Mouse (Mus musculus): Measurements from ENCODE around the gene Leo1. TPM values are rescaled to one million over a fixed set of nuclear protein-coding genes. Genes with fewer than 3 reads are reported as not detected.
A peak's percentile ranks its signal among the peaks of the same experiment; 100 is the strongest.

Gene Leo1
- total RNA-seq (2021) (10 to 100 TPM; 12.4 to 20.4 TPM), polyA plus RNA-seq (2012; rRNA removed) (3.0 and 4.6 TPM in 2 replicates)
- long read RNA-seq, transcript Leo1-201 (12 exons, 2,180 nt): major isoform, 30 of 30 reads
- long read RNA-seq, partial matches to known transcripts: 0 of 30 reads
- long read RNA-seq, other reads (novel, unspliced or antisense): 0 of 30 reads

DNA sequence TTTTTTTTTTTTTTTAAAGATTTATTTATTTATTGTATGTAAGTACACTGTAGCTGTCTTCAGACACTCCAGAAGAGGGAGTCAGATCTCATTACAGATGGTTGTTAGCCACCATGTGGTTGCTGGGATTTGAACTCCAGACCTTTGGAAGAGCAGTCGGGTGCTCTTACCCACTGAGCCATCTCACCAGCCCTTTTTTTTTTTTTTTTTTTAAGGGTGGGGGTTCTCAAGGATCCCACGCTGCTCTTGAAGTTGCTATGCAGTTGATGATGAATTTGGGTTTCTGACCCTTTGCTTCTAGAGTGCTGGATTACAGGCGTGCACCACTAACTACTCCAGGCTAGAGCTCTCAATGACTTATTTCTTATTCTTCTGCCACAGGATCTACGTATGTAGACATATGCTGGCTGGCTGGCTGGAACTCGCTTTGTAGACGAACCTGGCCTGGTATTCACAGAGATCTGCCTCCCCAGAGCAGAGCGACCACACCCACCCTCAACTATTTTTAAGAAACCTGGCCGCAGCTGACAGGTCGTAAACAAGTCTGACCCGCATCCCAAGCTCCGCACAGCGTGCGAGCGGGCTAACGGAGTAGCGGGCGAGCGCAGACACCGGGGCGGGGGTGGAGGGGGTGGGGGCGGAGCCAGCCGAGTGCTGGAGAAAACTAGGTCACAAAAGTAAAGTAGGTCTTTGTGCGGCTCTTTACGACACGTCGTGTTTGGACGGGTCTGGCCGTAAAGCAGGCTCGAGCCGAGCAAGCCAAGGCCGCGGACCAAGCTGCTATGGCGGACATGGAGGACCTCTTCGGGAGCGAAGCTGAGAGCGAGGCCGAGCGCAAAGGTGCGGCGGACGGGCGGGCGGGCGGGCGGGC, at the start of gene Leo1:
Leo1 (plus strand) TSS at position 729 of the 871 bp plus-strand sequence.
- Histone ChIP-seq H3K79me2 (replicated peaks; ENCODE audit: control insufficient read depth, insufficient read depth, low read length) (peaks cover 3% of the 10 kb centered on the region; the same call in 1 of the 2 replicates), H3K4me3 (peak within 1 kb of the TSS; percentile 85), H3K9ac (ENCODE audit: low read depth, low read length) (peak within 1 kb of the TSS; percentile 90), H3K4me1 (ENCODE audit: control insufficient read depth, insufficient read depth, low read length) (peaks cover 4% of the 10 kb centered on the region; the same call in 1 of the 2 replicates), H3K36me3 (ENCODE audit: control insufficient read depth, insufficient read depth, low read length) (no peaks in the 10 kb centered on the region; the same call in 1 of the 2 replicates), H3K27ac (peak within 1 kb of the TSS; percentile 92), H3K27me3 (ENCODE audit: control insufficient read depth, insufficient read depth, low read length) (no peaks in the 10 kb centered on the region)
- peak; percentile 87 to 93 for DNase-seq
- intact Hi-C loops (cut with DNase I): loop anchor here (5.0 kb wide), 1 partner anchor 71 kb away; no protein-coding TSS in a partner anchor
- WGBS: under 1% methylated on average over 43 of the region's 45 CpGs
- TF ChIP-seq CTCF (IDR thresholded peaks at IDR 0.05): no peak
- TF ChIP-seq EP300 (IDR thresholded peaks at IDR 0.05; ENCODE audit: insufficient read depth, low read depth, low read length): peak; percentile 24; the same call in 1 of the 2 replicates
- TF ChIP-seq POLR2A (IDR thresholded peaks at IDR 0.05; ENCODE audit: insufficient read depth, low read depth, low read length): peak; percentile 54; the same call in 1 of the 2 replicates

DNA sequence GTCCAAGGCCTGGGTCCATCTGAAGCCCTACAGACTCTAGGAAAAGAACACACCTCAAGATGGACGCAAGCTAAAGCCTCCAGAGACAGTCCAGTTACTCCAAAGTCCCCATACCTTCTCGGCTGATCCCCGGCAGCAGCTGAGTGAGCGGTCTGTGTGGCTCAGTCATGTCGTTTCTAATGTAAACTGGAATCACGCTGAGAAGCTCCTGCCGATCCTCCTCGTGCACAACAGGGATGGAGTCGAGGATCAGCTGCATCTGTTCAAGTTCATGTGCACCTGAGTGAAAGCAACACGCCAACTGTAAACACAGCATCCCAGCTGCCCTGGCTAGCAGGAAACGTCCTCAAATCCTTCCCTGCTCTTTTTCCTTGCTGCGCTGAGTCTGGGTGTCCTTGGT, 48.1 kb upstream of the Leo1 start:
- no peak overlapping the region for H3K9ac ChIP-seq (ENCODE audit: low read depth, low read length)
- intact Hi-C loops (cut with DNase I): no loop called here
- H3K79me2 ChIP-seq (replicated peaks; ENCODE audit: control insufficient read depth, insufficient read depth, low read length): peaks cover 3% of the 10 kb centered on the region; the same call in 1 of the 2 replicates
- no peaks in the 10 kb centered on the region for H3K27me3 ChIP-seq (ENCODE audit: control insufficient read depth, insufficient read depth, low read length)
- TF ChIP-seq CTCF (IDR thresholded peaks at IDR 0.05) (no peak), POLR2A (IDR thresholded peaks at IDR 0.05; ENCODE audit: insufficient read depth, low read depth, low read length) (no peak), EP300 (IDR thresholded peaks at IDR 0.05; ENCODE audit: insufficient read depth, low read depth, low read length) (no peak)
- H3K27ac ChIP-seq: no peak overlapping the region
- H3K36me3 ChIP-seq (ENCODE audit: control insufficient read depth, insufficient read depth, low read length): peaks cover 2% of the 10 kb centered on the region
- DNase-seq: no peak
- no peak overlapping the region for H3K4me3 ChIP-seq
- 84% methylated on average over 12 of the region's 12 CpGs for WGBS
- H3K4me1 ChIP-seq (ENCODE audit: control insufficient read depth, insufficient read depth, low read length): no peaks in the 10 kb centered on the region

DNA sequence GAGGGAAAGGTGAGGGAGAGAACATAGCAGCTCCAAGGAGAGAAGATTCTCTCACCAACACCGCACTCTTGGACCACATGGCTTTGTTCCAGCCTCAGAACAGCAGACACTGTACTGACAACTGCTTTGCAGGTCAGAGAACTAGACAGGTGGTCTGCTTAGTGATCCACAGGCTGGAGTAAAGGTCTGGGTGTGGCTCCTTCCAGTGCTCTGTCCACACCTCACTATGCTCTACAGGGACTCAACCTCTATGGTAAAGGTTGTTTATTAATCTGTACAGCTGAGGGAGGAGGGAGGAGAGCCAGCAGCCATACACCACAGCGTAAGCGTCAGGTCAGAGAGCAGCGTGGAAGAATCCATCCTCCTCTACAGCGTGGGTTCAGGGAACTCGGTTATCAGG, 45.4 kb upstream of the Leo1 start:
- no peak overlapping the region for H3K9ac ChIP-seq (ENCODE audit: low read depth, low read length)
- H3K4me3 ChIP-seq: no peak overlapping the region
- H3K27me3 ChIP-seq (ENCODE audit: control insufficient read depth, insufficient read depth, low read length): no peaks in the 10 kb centered on the region
- no peak overlapping the region for H3K27ac ChIP-seq
- DNase-seq: no peak
- H3K4me1 ChIP-seq (ENCODE audit: control insufficient read depth, insufficient read depth, low read length): peaks cover 3% of the 10 kb centered on the region
- peaks cover 8% of the 10 kb centered on the region for H3K79me2 ChIP-seq (replicated peaks; ENCODE audit: control insufficient read depth, insufficient read depth, low read length)
- no peak for TF ChIP-seq CTCF (IDR thresholded peaks at IDR 0.05)
- intact Hi-C loops (cut with DNase I): no loop called here
- WGBS: 75% methylated on average over 6 of the region's 6 CpGs
- peaks cover 5% of the 10 kb centered on the region for H3K36me3 ChIP-seq (ENCODE audit: control insufficient read depth, insufficient read depth, low read length)

DNA sequence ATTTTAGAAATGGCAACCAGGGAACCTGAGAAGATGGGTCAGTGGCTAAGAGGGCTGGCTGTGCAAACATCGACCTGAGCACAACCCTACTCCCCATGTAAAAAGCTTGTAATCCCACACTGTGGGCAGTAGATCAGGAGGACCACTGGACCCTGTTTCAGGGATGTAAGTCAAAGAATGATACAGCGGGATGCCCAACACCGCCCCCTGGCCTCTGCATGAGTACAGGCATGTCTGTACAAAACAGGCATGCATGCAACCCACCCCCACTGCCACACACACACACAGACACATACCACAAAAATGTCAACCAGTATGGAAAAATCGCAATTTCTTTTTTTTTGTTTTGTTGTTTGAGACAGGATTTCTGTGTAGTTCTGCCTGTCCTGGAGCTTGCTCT, 42.3 kb upstream of the Leo1 start:
- peaks cover 11% of the 10 kb centered on the region for H3K4me1 ChIP-seq (ENCODE audit: control insufficient read depth, insufficient read depth, low read length)
- intact Hi-C loops (cut with DNase I): no loop called here
- no peaks in the 10 kb centered on the region for H3K27me3 ChIP-seq (ENCODE audit: control insufficient read depth, insufficient read depth, low read length)
- no peak for DNase-seq
- no peak overlapping the region for H3K9ac ChIP-seq (ENCODE audit: low read depth, low read length)
- no peak overlapping the region for H3K4me3 ChIP-seq
- no peak overlapping the region for H3K27ac ChIP-seq
- 94% methylated on average over 4 of the region's 4 CpGs for WGBS
- H3K36me3 ChIP-seq (ENCODE audit: control insufficient read depth, insufficient read depth, low read length): peaks cover 6% of the 10 kb centered on the region
- H3K79me2 ChIP-seq (replicated peaks; ENCODE audit: control insufficient read depth, insufficient read depth, low read length): peaks cover 11% of the 10 kb centered on the region
- TF ChIP-seq EP300 (IDR thresholded peaks at IDR 0.05; ENCODE audit: insufficient read depth, low read depth, low read length): no peak

DNA sequence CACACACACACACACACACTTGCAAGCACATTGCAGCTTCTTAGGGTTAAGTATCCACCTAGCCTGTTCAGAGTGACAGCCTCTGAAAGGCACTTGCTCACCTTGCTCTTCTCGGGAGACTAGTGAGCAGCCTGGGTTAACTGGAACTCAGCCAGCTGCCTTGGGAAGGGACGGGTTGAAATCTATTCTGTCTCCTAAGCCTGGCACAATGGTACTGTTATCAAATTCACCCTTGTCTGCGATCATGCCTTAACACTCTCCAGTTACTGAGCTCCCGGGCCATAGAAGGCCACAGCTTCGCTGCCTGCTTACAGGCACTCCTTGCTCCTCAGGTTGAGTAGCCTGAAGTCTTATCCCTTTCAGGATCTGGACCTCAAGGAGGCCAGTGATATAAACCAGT, 40.7 kb upstream of the Leo1 start:
- DNase-seq: no peak
- Histone ChIP-seq H3K36me3 (ENCODE audit: control insufficient read depth, insufficient read depth, low read length) (peaks cover 7% of the 10 kb centered on the region), H3K4me3 (no peak overlapping the region), H3K79me2 (replicated peaks; ENCODE audit: control insufficient read depth, insufficient read depth, low read length) (peaks cover 12% of the 10 kb centered on the region), H3K27me3 (ENCODE audit: control insufficient read depth, insufficient read depth, low read length) (no peaks in the 10 kb centered on the region), H3K9ac (ENCODE audit: low read depth, low read length) (no peak overlapping the region), H3K4me1 (ENCODE audit: control insufficient read depth, insufficient read depth, low read length) (peaks cover 13% of the 10 kb centered on the region), H3K27ac (0 out of 2 replicates have a peak overlapping the region, but pooled peaks have one; percentile 16)
- WGBS: 27% methylated on average over 5 of the region's 5 CpGs
- TF ChIP-seq CTCF (IDR thresholded peaks at IDR 0.05) (no peak), POLR2A (IDR thresholded peaks at IDR 0.05; ENCODE audit: insufficient read depth, low read depth, low read length) (no peak), EP300 (IDR thresholded peaks at IDR 0.05; ENCODE audit: insufficient read depth, low read depth, low read length) (no peak)
- intact Hi-C loops (cut with DNase I): loop anchor here (2.0 kb wide), 1 partner anchor 38 kb away; no protein-coding TSS in a partner anchor

All from heart, adult 2 months (tissue).